Mouse (Mus musculus): ENCODE data around the gene Plpp7. TPM values are rescaled to one million over a fixed set of nuclear protein-coding genes. Genes with fewer than 3 reads are reported as not detected.
A peak's percentile ranks its signal among the peaks of the same experiment; 100 is the strongest.

Plpp7 gene
- total RNA-seq, 1 experiment from 2014 or later: 1.1 TPM

GRCm38 (mm10) chr2:32066005-32066404 is 29.3 kb upstream of the Plpp7 start:
- ATAC-seq (replicated peaks; ENCODE audit: low read depth, poor library complexity, severe bottlenecking): no peak

- ATAC-seq (replicated peaks; ENCODE audit: low read depth, poor library complexity, severe bottlenecking): no peak
Measured at GRCm38 (mm10) chr2:32068811-32069607, 26.3 kb upstream of the Plpp7 start.

GRCm38 (mm10) chr2:32070747-32071146 is 24.6 kb upstream of the Plpp7 start:
- ATAC-seq (replicated peaks; ENCODE audit: low read depth, poor library complexity, severe bottlenecking): no peak

GRCm38 (mm10) chr2:32074404-32074803 is 20.9 kb upstream of the Plpp7 start:
- ATAC-seq (replicated peaks; ENCODE audit: low read depth, poor library complexity, severe bottlenecking): no peak

- no peak for ATAC-seq (replicated peaks; ENCODE audit: low read depth, poor library complexity, severe bottlenecking)
Measured at GRCm38 (mm10) chr2:32075368-32075767, 20.0 kb upstream of the Plpp7 start.

- no peak for ATAC-seq (replicated peaks; ENCODE audit: low read depth, poor library complexity, severe bottlenecking)
Measured at GRCm38 (mm10) chr2:32077744-32078143, 17.6 kb upstream of the Plpp7 start.

- ATAC-seq (replicated peaks; ENCODE audit: low read depth, poor library complexity, severe bottlenecking): peak; percentile 43
Measured at GRCm38 (mm10) chr2:32078522-32078921, 16.8 kb upstream of the Plpp7 start.

- no peak for ATAC-seq (replicated peaks; ENCODE audit: low read depth, poor library complexity, severe bottlenecking)
Measured at GRCm38 (mm10) chr2:32079191-32079725, 16.1 kb upstream of the Plpp7 start.

GRCm38 (mm10) chr2:32080681-32081080 is 14.6 kb upstream of the Plpp7 start:
- no peak for ATAC-seq (replicated peaks; ENCODE audit: low read depth, poor library complexity, severe bottlenecking)

- ATAC-seq (replicated peaks; ENCODE audit: low read depth, poor library complexity, severe bottlenecking): peak; percentile 70
Measured at GRCm38 (mm10) chr2:32081296-32081929, 13.9 kb upstream of the Plpp7 start.

- ATAC-seq (replicated peaks; ENCODE audit: low read depth, poor library complexity, severe bottlenecking): no peak
Measured at GRCm38 (mm10) chr2:32082229-32082628, 13.1 kb upstream of the Plpp7 start.

GRCm38 (mm10) chr2:32083159-32084011 is 11.9 kb upstream of the Plpp7 start:
- ATAC-seq (replicated peaks; ENCODE audit: low read depth, poor library complexity, severe bottlenecking): peak; percentile 28; the same call in 1 of the 2 replicates

- peak; percentile 36 for ATAC-seq (replicated peaks; ENCODE audit: low read depth, poor library complexity, severe bottlenecking)
Measured at GRCm38 (mm10) chr2:32084111-32084871, 11.0 kb upstream of the Plpp7 start, which contains the start of gene Fam78a. Fam78a (minus strand) TSS chr2:32084857.

- no peak for ATAC-seq (replicated peaks; ENCODE audit: low read depth, poor library complexity, severe bottlenecking)
Measured at GRCm38 (mm10) chr2:32084872-32085199, 10.5 kb upstream of the Plpp7 start.

GRCm38 (mm10) chr2:32085231-32085630 is 10.1 kb upstream of the Plpp7 start:
- no peak for ATAC-seq (replicated peaks; ENCODE audit: low read depth, poor library complexity, severe bottlenecking)

GRCm38 (mm10) chr2:32087606-32088005 is 7.7 kb upstream of the Plpp7 start:
- ATAC-seq (replicated peaks; ENCODE audit: low read depth, poor library complexity, severe bottlenecking): no peak

- ATAC-seq (replicated peaks; ENCODE audit: low read depth, poor library complexity, severe bottlenecking): peak; percentile 22
Measured at GRCm38 (mm10) chr2:32088372-32088981, 6.9 kb upstream of the Plpp7 start.

GRCm38 (mm10) chr2:32089606-32090005 is 5.7 kb upstream of the Plpp7 start:
- peak; percentile 43; the same call in 1 of the 2 replicates for ATAC-seq (replicated peaks; ENCODE audit: low read depth, poor library complexity, severe bottlenecking)

GRCm38 (mm10) chr2:32090145-32090544 is 5.2 kb upstream of the Plpp7 start:
- no peak for ATAC-seq (replicated peaks; ENCODE audit: low read depth, poor library complexity, severe bottlenecking)

Measured in common myeloid progenitor, adult 5-6 weeks (primary cell).